Mouse (Mus musculus) left cerebral cortex, adult 8-10 months (tissue): Measurements from ENCODE around the gene Asphd1. TPM values are rescaled to one million over a fixed set of nuclear protein-coding genes. Genes with fewer than 3 reads are reported as not detected.
A peak's percentile ranks its signal among the peaks of the same experiment; 100 is the strongest.
"Not testable (repeated sequence)": the region's sequence is repeated elsewhere in the genome, so short reads cannot be mapped to it uniquely, and the experiment has no call there.

ENCODE experiments used
- DNase-seq, 2 experiments: peaks; one replicate each; pipeline ENCODE4 v3.0.0; 2022; ENCODE audit warnings: low spot score in 2 of 2
- total RNA-seq, 4 experiments: library from RNA; stranded (reverse); gene quantifications; 2 replicates each; pipeline ENCODE4 v1.2.4; 2022

Gene Asphd1
- total RNA-seq, 4 experiments from 2014 or later: 44.4 to 53.4 (median 50.5) TPM

- peak in 1 of 2 experiments; percentile 52 for DNase-seq
Observed at GRCm38 (mm10) chr7:126950647-126951615, 1.5 kb upstream of the Asphd1 start.

- DNase-seq: peak; percentile 75 to 83
Observed at GRCm38 (mm10) chr7:126949793-126950646, 638 bp upstream of the Asphd1 start, which contains the start of gene Sez6l2. TSS of gene Sez6l2 (plus strand) at chr7:126950563.

GRCm38 (mm10) chr7:126948626-126949025 lies 756 bp downstream of the Asphd1 start:
- DNase-seq: no peak

- no peak for DNase-seq
Observed at GRCm38 (mm10) chr7:126946530-126946929, 2.9 kb downstream of the Asphd1 start.

GRCm38 (mm10) chr7:126941801-126942200 lies 7.6 kb downstream of the Asphd1 start:
- DNase-seq: no peak

- DNase-seq: no peak
Observed at GRCm38 (mm10) chr7:126941171-126941570, 8.2 kb downstream of the Asphd1 start.

- no peak for DNase-seq
Observed at GRCm38 (mm10) chr7:126932652-126933051, 16.7 kb downstream of the Asphd1 start.

GRCm38 (mm10) chr7:126929046-126929445 lies 20.3 kb downstream of the Asphd1 start:
- no peak for DNase-seq

GRCm38 (mm10) chr7:126928384-126929037 lies 20.9 kb downstream of the Asphd1 start, which contains the start of gene Kctd13:
TSS of gene Kctd13 (plus strand) at chr7:126928879.
- peak; percentile 75 to 86 for DNase-seq

- DNase-seq: no peak
Observed at GRCm38 (mm10) chr7:126926299-126926698, 23.1 kb downstream of the Asphd1 start.

GRCm38 (mm10) chr7:126923999-126924398 lies 25.4 kb downstream of the Asphd1 start:
- no peak for DNase-seq

- peak in 1 of 2 experiments; percentile 37 for DNase-seq
Observed at GRCm38 (mm10) chr7:126922624-126923060, 26.7 kb downstream of the Asphd1 start, which contains the start of gene Tmem219. TSS of gene Tmem219 (minus strand) at chr7:126922917.

- DNase-seq: no peak
Observed at GRCm38 (mm10) chr7:126921563-126921962, 27.8 kb downstream of the Asphd1 start.

GRCm38 (mm10) chr7:126919973-126920372 lies 29.4 kb downstream of the Asphd1 start:
- no peak for DNase-seq

- DNase-seq: not testable (repeated sequence)
Observed at GRCm38 (mm10) chr7:126918356-126918755, 31.0 kb downstream of the Asphd1 start.

- no peak for DNase-seq
Observed at GRCm38 (mm10) chr7:126914844-126915243, 34.5 kb downstream of the Asphd1 start.

GRCm38 (mm10) chr7:126905590-126905989 lies 43.8 kb downstream of the Asphd1 start:
- no peak for DNase-seq

GRCm38 (mm10) chr7:126899781-126900180 lies 49.6 kb downstream of the Asphd1 start:
- DNase-seq: not testable (repeated sequence)

- peak; percentile 89 to 91 for DNase-seq
Observed at GRCm38 (mm10) chr7:126898102-126898990, 51.0 kb downstream of the Asphd1 start.
